Mouse (Mus musculus): ENCODE data around the gene Vmn1r42.

DNA sequence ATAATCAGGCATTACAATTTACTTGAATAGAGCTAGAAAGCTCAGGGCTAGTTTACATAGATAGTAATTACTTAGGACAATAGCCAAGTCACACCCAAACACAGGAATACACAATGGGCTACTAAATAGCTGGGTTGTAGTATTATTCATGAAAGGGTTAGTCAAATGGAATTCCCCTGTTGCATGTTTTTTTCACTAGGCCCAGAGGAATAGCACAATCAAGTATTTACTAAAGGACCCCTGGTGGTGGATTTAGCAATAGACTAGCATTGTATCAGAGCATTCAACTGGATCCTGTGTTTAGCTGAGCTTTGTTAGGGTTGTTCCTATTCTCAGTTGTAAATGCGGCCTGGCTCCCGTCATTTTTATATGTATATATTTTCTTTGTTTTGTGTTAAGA, 8.2 kb downstream of the Vmn1r42 start:
- TF ChIP-seq POLR2A (IDR thresholded peaks at IDR 0.05; ENCODE audit: low read depth, low read length), result no peak
- TF ChIP-seq CTCF (conservative IDR thresholded peaks at IDR 0.05; ENCODE audit: insufficient read depth, insufficient read length, low read depth, low read length), result no peak

All from kidney, adult 2 months (tissue).